In the genomic region with DNA sequence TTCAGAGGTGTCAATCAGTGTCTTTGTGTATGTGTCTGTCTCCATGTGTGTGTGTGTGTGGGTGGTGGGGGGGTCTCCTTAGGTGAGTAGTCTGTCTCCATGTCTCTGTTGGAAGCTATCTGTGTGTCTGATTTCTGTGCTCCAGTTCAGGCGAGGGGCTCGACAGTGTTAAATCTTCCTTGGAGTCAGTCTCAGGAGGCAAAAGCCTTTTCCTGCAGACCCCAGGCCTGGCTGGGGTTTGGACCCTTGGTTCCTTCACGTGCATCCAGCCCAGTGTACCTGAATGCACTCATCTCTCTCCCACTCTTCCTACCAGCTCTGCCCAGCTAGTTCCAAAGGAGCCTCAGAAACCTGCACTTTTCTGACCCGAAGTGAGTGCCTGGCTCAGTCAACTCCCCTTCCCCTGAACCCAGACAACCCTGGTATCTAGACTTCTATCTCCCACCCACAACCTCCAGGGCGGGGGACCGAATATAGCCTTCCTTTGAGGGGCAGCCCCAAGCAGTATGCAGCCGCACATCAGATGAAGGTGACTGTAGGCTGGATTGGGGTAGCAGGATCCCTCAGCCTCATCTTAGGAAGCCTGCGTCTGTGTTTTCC, we compare ENCODE assay signal across 11 mouse cellular contexts. TPM values are rescaled to one million over a fixed set of nuclear protein-coding genes. Genes with fewer than 3 reads are reported as not detected.
DNase-seq lines count a peak whose midpoint lies in the region; ATAC-seq and TF ChIP-seq lines count a peak whose summit lies in the region.
"Had no signal": no experiment of that assay in that cellular context is flagged by ENCODE, and none has a peak within 500 bp of the region (broad histone marks: within the 10 kb centered on the region; RNA-seq: fewer than 3 reads in every experiment).

No protein-coding gene starts in this region.

- no peak for ATAC-seq in heart, embryonic 13.5 days (ENCODE audit: extremely low read depth, insufficient number of reproducible peaks, low FRiP score, low TSS enrichment)
- no peak for ATAC-seq in heart, embryonic 15.5 days (replicated peaks; ENCODE audit: insufficient number of reproducible peaks, insufficient read depth, low FRiP score, low read depth)
- no peak for ATAC-seq in liver, embryonic 15.5 days (ENCODE audit: insufficient read depth)
- no peak for ATAC-seq in inflammation-experienced regulatory T-cells, adult 6 months

- H3K27me3 ChIP-seq in heart, embryonic 13.5 days (replicated peaks): no peaks in the 10 kb centered on the region
- no peaks in the 10 kb centered on the region for H3K27me3 ChIP-seq in heart, embryonic 15.5 days
- peaks cover 66% of the 10 kb centered on the region for H3K27me3 ChIP-seq in liver, embryonic 15.5 days

- H3K36me3 ChIP-seq in heart, embryonic 13.5 days: peaks cover 3% of the 10 kb centered on the region; the same call in 1 of the 2 replicates
- H3K36me3 ChIP-seq in ES-E14 (ENCODE audit: control insufficient read depth, insufficient read depth, low read length, poor library complexity, severe bottlenecking): no peaks in the 10 kb centered on the region
- no peaks in the 10 kb centered on the region for H3K36me3 ChIP-seq in heart, embryonic 15.5 days
- no peaks in the 10 kb centered on the region for H3K36me3 ChIP-seq in liver, embryonic 15.5 days (replicated peaks)

- peak overlapping the region; percentile 81 for H3K4me3 ChIP-seq in heart, embryonic 13.5 days
- H3K4me3 ChIP-seq in ES-E14 (ENCODE audit: insufficient read depth in 1 of 2, low read depth in 1 of 2, low read length in 2 of 2, poor library complexity in 1 of 2, severe bottlenecking in 1 of 2): peak overlapping the region; percentile 63 to 76
- peak overlapping the region; percentile 69 for H3K4me3 ChIP-seq in heart, embryonic 15.5 days
- H3K4me3 ChIP-seq in liver, embryonic 15.5 days (replicated peaks): peak overlapping the region; percentile 48

- peak overlapping the region; percentile 93 for H3K9ac ChIP-seq in heart, embryonic 13.5 days
- peak overlapping the region; percentile 75 for H3K9ac ChIP-seq in ES-E14 (ENCODE audit: insufficient read depth, low read depth, low read length, poor library complexity, severe bottlenecking)
- H3K9ac ChIP-seq in heart, embryonic 15.5 days: peak overlapping the region; percentile 78
- H3K9ac ChIP-seq in liver, embryonic 15.5 days: peak overlapping the region; percentile 15; the same call in 1 of the 2 replicates

- peaks cover 54% of the 10 kb centered on the region for H3K4me1 ChIP-seq in heart, embryonic 13.5 days
- peaks cover 0 to 15% of the 10 kb centered on the region in 2 experiments for H3K4me1 ChIP-seq in ES-E14 (ENCODE audit: control insufficient read depth in 2 of 2, insufficient read depth in 2 of 2, low read length in 2 of 2, poor library complexity in 1 of 2)
- peaks cover 57% of the 10 kb centered on the region for H3K4me1 ChIP-seq in heart, embryonic 15.5 days (replicated peaks)
- H3K4me1 ChIP-seq in liver, embryonic 15.5 days (replicated peaks): peaks cover 26% of the 10 kb centered on the region

- H3K9me3 ChIP-seq in heart, embryonic 13.5 days: no peaks in the 10 kb centered on the region
- no peaks in the 10 kb centered on the region for H3K9me3 ChIP-seq in ES-E14 (ENCODE audit: control insufficient read depth, insufficient read depth, low read depth, low read length)
- no peaks in the 10 kb centered on the region for H3K9me3 ChIP-seq in heart, embryonic 15.5 days (replicated peaks)
- no peaks in the 10 kb centered on the region for H3K9me3 ChIP-seq in liver, embryonic 15.5 days (replicated peaks)

- WGBS in heart, embryonic 13.5 days: 2% methylated on average over 8 of the region's 8 CpGs
- 1% methylated on average over 8 of the region's 8 CpGs for WGBS in heart, embryonic 15.5 days
- WGBS in liver, embryonic 15.5 days (ENCODE audit: insufficient replicate concordance): 11% methylated on average over 8 of the region's 8 CpGs

- H3K4me2 ChIP-seq in heart, embryonic 13.5 days: peak overlapping the region; percentile 80
- peak overlapping the region; percentile 72 for H3K4me2 ChIP-seq in heart, embryonic 15.5 days
- H3K4me2 ChIP-seq in liver, embryonic 15.5 days: peak overlapping the region; percentile 68

- peak overlapping the region; percentile 94 for H3K27ac ChIP-seq in heart, embryonic 13.5 days (replicated peaks)
- H3K27ac ChIP-seq in ES-E14 (ENCODE audit: insufficient read depth, low read depth, low read length, poor library complexity, severe bottlenecking): peak overlapping the region; percentile 11
- H3K27ac ChIP-seq in heart, embryonic 15.5 days: peak overlapping the region; percentile 88
- H3K27ac ChIP-seq in liver, embryonic 15.5 days (replicated peaks): no peak overlapping the region

- in situ Hi-C loops in ES-E14 (cut with MboI; ENCODE audit: low sequenced_read_pairs in 2 of 2, unreplicated experiment in 2 of 2): loop anchor here in 1 of 2 experiments (10.0 kb wide), 1 partner anchor 89 kb away; no protein-coding TSS in a partner anchor

- no peak for DNase-seq in heart, adult 9 months (ENCODE audit: low spot score in 2 of 2)
- no peak for DNase-seq in ES-E14 (ENCODE audit: low read depth, low spot score)
- no peak for DNase-seq in adrenal gland, postnatal 4 days (ENCODE audit: low spot score in 2 of 2)
- DNase-seq in ovary, postnatal 14 days (ENCODE audit: low spot score): no peak

TF ChIP-seq in ES-E14, 5 proteins besides CTCF, POLR2A, EP300 and RAD21:
- TF ChIP-seq HCFC1 (IDR thresholded peaks at IDR 0.05; ENCODE audit: borderline replicate concordance, insufficient read depth, low read length) (no peak), ZNF384 (IDR thresholded peaks at IDR 0.05; ENCODE audit: low read depth, low read length) (no peak), MAFK (IDR thresholded peaks at IDR 0.05; ENCODE audit: insufficient read depth, low read depth, low read length) (no peak), ZC3H11A (IDR thresholded peaks at IDR 0.05; ENCODE audit: borderline replicate concordance, low read depth, low read length) (no peak), CHD2 (IDR thresholded peaks at IDR 0.05; ENCODE audit: low read depth, low read length) (no peak)

RNA-seq across cellular contexts. Expression of a gene that starts 1.0 kb away (rescaled TPM):
- 14.7 and 15.4 TPM in 2 replicates for polyA plus RNA-seq in heart, embryonic 13.5 days (2015; fragmentation: Nextera tagmentation; extraction: Ambion mirVana)
- total RNA-seq in ES-E14 (2012; rRNA removed): 35.5 and 37.8 TPM in 2 replicates
- polyA plus RNA-seq in heart, embryonic 15.5 days (2015; fragmentation: Nextera tagmentation; extraction: Ambion mirVana): 9.0 and 13.1 TPM in 2 replicates
- 0.67 and 0.92 TPM in 2 replicates for polyA plus RNA-seq in liver, embryonic 15.5 days (2015; fragmentation: Nextera tagmentation; extraction: Ambion mirVana)
- 10 to 100 TPM; 30.7 to 33.0 TPM for total RNA-seq in adrenal gland, postnatal 4 days (2021)
- polyA plus RNA-seq in inflammation-experienced regulatory T-cells, adult 6 months (2017; shearing (Covaris generic)): not detected
- total RNA-seq: MEL; neutrophil, adult 5-6 weeks had no signal
- polyA plus RNA-seq: erythroblast, embryonic 14.5 days had no signal

Comparison
In these comparisons a context has a peak if more than half of its experiments do, and no peak if none do; other contexts are left out.
1. H3K9ac ChIP-seq: peak in every context shown above with its lines; median percentile 93 in heart, embryonic 13.5 days; 78 in heart, embryonic 15.5 days; 75 in ES-E14; 15 in liver, embryonic 15.5 days.